Mouse (Mus musculus) forebrain, embryonic 11.5 days (tissue): ENCODE results near the gene Gm9970. TPM values are rescaled to one million over a fixed set of nuclear protein-coding genes. Genes with fewer than 3 reads are reported as not detected.

Experiments
- ATAC-seq: fragments of 200-750 bp; cut with Nextera tagmentation; replicated peaks from 2 replicates; pipeline ENCODE4 v1.8.0; 2017; ENCODE audit warnings: moderate TSS enrichment; ENCODE audit not compliant: low FRiP score
- DNase-seq: peaks from one replicate; pipeline ENCODE4 v3.0.0-alpha.2; 2017; ENCODE audit warnings: low spot score
- H3K27ac ChIP-seq: fragments of 300-500 bp; sonication (generic); 2 replicates; pipeline ENCODE4 v1.5.1; 2014; ENCODE audit warnings: low read depth, low read length
- H3K27me3 ChIP-seq: fragments of 300-500 bp; sonication (generic); 2 replicates; pipeline ENCODE4 v1.6.1; 2014; ENCODE audit warnings: mild to moderate bottlenecking, low read length, mixed read lengths; ENCODE audit not compliant: control insufficient read depth, insufficient read depth
- H3K36me3 ChIP-seq: fragments of 300-500 bp; sonication (generic); 2 replicates; pipeline ENCODE4 v1.6.1; 2014; ENCODE audit warnings: mild to moderate bottlenecking, low read length, moderate library complexity, mixed read lengths; ENCODE audit not compliant: control insufficient read depth, insufficient read depth
- H3K4me1 ChIP-seq: fragments of 300-500 bp; sonication (generic); replicated peaks from 2 replicates; pipeline ENCODE4 v1.6.1; 2014; ENCODE audit warnings: low read length, mixed read lengths; ENCODE audit not compliant: control insufficient read depth, insufficient read depth
- H3K4me2 ChIP-seq: fragments of 300-500 bp; sonication (generic); 2 replicates; pipeline ENCODE4 v1.6.1; 2014; ENCODE audit warnings: low read depth, mild to moderate bottlenecking, low read length, moderate library complexity, mixed read lengths; ENCODE audit not compliant: severe bottlenecking
- H3K4me3 ChIP-seq: fragments of 300-500 bp; sonication (generic); 2 replicates; pipeline ENCODE4 v1.5.1; 2014; ENCODE audit warnings: low read depth, low read length
- H3K9ac ChIP-seq: fragments of 300-500 bp; sonication (generic); 2 replicates; pipeline ENCODE4 v1.6.1; 2014; ENCODE audit warnings: low read length
- H3K9me3 ChIP-seq: fragments of 300-500 bp; sonication (generic); 2 replicates; pipeline ENCODE4 v1.6.1; 2016; ENCODE audit warnings: low read length, mixed read lengths; ENCODE audit not compliant: control insufficient read depth
- WGBS: fragments of 180-500 bp; shearing (Covaris S2); extraction: QIAGEN DNeasy Blood & Tissue Kit; methylation state at CpG from one replicate; pipeline ENCODE4 v1.1.7; 2014; 5-methylcytosine and 5-hydroxymethylcytosine counted together
- polyA plus RNA-seq: library from polyadenylated mRNA; unstranded; fragments of >200 nt; fragmentation: Nextera tagmentation; extraction: Ambion mirVana; gene quantifications from 2 replicates; pipeline ENCODE4 v1.2.1, GENCODE M21; 2014

Gene Gm9970
- polyA plus RNA-seq, 1 experiment from 2014 or later: not detected

GRCm38 (mm10) chr5:31257616-31258015, 16.6 kb upstream of the Gm9970 start:
- Histone ChIP-seq H3K9me3 (no peaks in the 10 kb centered on the region), H3K4me3 (no peak overlapping the region), H3K27me3 (no peaks in the 10 kb centered on the region), H3K4me2 (no peak overlapping the region), H3K36me3 (no peaks in the 10 kb centered on the region; the same call in 1 of the 2 replicates), H3K4me1 (no peaks in the 10 kb centered on the region), H3K9ac (no peak overlapping the region), H3K27ac (no peak overlapping the region)
- WGBS: 91% methylated on average over 11 of the region's 11 CpGs
- ATAC-seq (no peak), DNase-seq (no peak)

- no peak for ATAC-seq
- 86% methylated on average over 2 of the region's 2 CpGs for WGBS
Measured at GRCm38 (mm10) chr5:31255971-31256370, 14.9 kb upstream of the Gm9970 start.

GRCm38 (mm10) chr5:31255381-31255780, 14.3 kb upstream of the Gm9970 start:
- H3K36me3 ChIP-seq: peaks cover 1% of the 10 kb centered on the region; the same call in 1 of the 2 replicates

More at GRCm38 (mm10) chr5:31255971-31256370, 14.9 kb upstream of the Gm9970 start:
- Histone ChIP-seq H3K9me3 (no peaks in the 10 kb centered on the region), H3K9ac (no peak overlapping the region), H3K27ac (no peak overlapping the region), H3K36me3 (no peaks in the 10 kb centered on the region), H3K4me3 (no peak overlapping the region), H3K4me1 (peaks cover 7% of the 10 kb centered on the region; the same call in 1 of the 2 replicates), H3K27me3 (peaks cover 2% of the 10 kb centered on the region; the same call in 1 of the 2 replicates), H3K4me2 (no peak overlapping the region)
- no peak for DNase-seq

GRCm38 (mm10) chr5:31254901-31255300, 13.9 kb upstream of the Gm9970 start:
- Histone ChIP-seq H3K4me1 (peaks cover 7% of the 10 kb centered on the region; the same call in 1 of the 2 replicates), H3K9ac (no peak overlapping the region), H3K4me2 (no peak overlapping the region), H3K4me3 (no peak overlapping the region), H3K36me3 (peaks cover 3% of the 10 kb centered on the region; the same call in 1 of the 2 replicates), H3K27ac (no peak overlapping the region), H3K9me3 (no peaks in the 10 kb centered on the region), H3K27me3 (peaks cover 2% of the 10 kb centered on the region; the same call in 1 of the 2 replicates)
- WGBS: 90% methylated on average over 8 of the region's 8 CpGs
- no peak for DNase-seq
- ATAC-seq: no peak

More at GRCm38 (mm10) chr5:31255381-31255780, 14.3 kb upstream of the Gm9970 start:
- DNase-seq: no peak
- Histone ChIP-seq H3K4me3 (no peak overlapping the region), H3K9ac (no peak overlapping the region), H3K4me2 (no peak overlapping the region), H3K27ac (no peak overlapping the region), H3K4me1 (peaks cover 7% of the 10 kb centered on the region; the same call in 1 of the 2 replicates), H3K9me3 (no peaks in the 10 kb centered on the region), H3K27me3 (peaks cover 2% of the 10 kb centered on the region; the same call in 1 of the 2 replicates)
- no peak for ATAC-seq
- 92% methylated on average over 2 of the region's 2 CpGs for WGBS

GRCm38 (mm10) chr5:31254452-31254851, 13.4 kb upstream of the Gm9970 start:
- no peak overlapping the region for H3K27ac ChIP-seq
- no peak overlapping the region for H3K4me2 ChIP-seq
- H3K9ac ChIP-seq: no peak overlapping the region
- DNase-seq (no peak), ATAC-seq (no peak)
- H3K4me3 ChIP-seq: no peak overlapping the region
- peaks cover 6% of the 10 kb centered on the region; the same call in 1 of the 2 replicates for H3K36me3 ChIP-seq
- H3K9me3 ChIP-seq: no peaks in the 10 kb centered on the region
- 87% methylated on average over 7 of the region's 7 CpGs for WGBS
- peaks cover 2% of the 10 kb centered on the region; the same call in 1 of the 2 replicates for H3K27me3 ChIP-seq
- peaks cover 7% of the 10 kb centered on the region; the same call in 1 of the 2 replicates for H3K4me1 ChIP-seq

GRCm38 (mm10) chr5:31253806-31254205, 12.8 kb upstream of the Gm9970 start:
- Histone ChIP-seq H3K36me3 (peaks cover 10% of the 10 kb centered on the region; the same call in 1 of the 2 replicates), H3K9me3 (no peaks in the 10 kb centered on the region), H3K4me3 (no peak overlapping the region), H3K4me2 (no peak overlapping the region), H3K4me1 (peaks cover 7% of the 10 kb centered on the region; the same call in 1 of the 2 replicates), H3K9ac (no peak overlapping the region), H3K27ac (no peak overlapping the region), H3K27me3 (peaks cover 2% of the 10 kb centered on the region; the same call in 1 of the 2 replicates)
- DNase-seq: no peak
- WGBS: 96% methylated on average over 8 of the region's 8 CpGs
- no peak for ATAC-seq

GRCm38 (mm10) chr5:31252795-31253545, 11.9 kb upstream of the Gm9970 start:
- H3K9ac ChIP-seq: no peak overlapping the region
- no peak overlapping the region for H3K27ac ChIP-seq
- DNase-seq (no peak), ATAC-seq (no peak)
- peaks cover 2% of the 10 kb centered on the region; the same call in 1 of the 2 replicates for H3K27me3 ChIP-seq
- H3K36me3 ChIP-seq: peaks cover 10% of the 10 kb centered on the region; the same call in 1 of the 2 replicates
- H3K4me2 ChIP-seq: no peak overlapping the region
- H3K4me1 ChIP-seq: peaks cover 7% of the 10 kb centered on the region; the same call in 1 of the 2 replicates
- 80% methylated on average over 16 of the region's 16 CpGs for WGBS
- no peaks in the 10 kb centered on the region for H3K9me3 ChIP-seq
- H3K4me3 ChIP-seq: no peak overlapping the region

- no peak for DNase-seq
- Histone ChIP-seq H3K4me2 (peak overlapping the region; percentile 49; the same call in 1 of the 2 replicates), H3K4me1 (peaks cover 7% of the 10 kb centered on the region; the same call in 1 of the 2 replicates), H3K9ac (no peak overlapping the region), H3K27me3 (peaks cover 2% of the 10 kb centered on the region; the same call in 1 of the 2 replicates), H3K27ac (no peak overlapping the region), H3K4me3 (peak overlapping the region; percentile 18; the same call in 1 of the 2 replicates), H3K36me3 (peaks cover 10% of the 10 kb centered on the region; the same call in 1 of the 2 replicates), H3K9me3 (no peaks in the 10 kb centered on the region)
- 49% methylated on average over 10 of the region's 10 CpGs for WGBS
- no peak; the same call in 1 of the 2 replicates for ATAC-seq
Measured at GRCm38 (mm10) chr5:31252151-31252550, 11.1 kb upstream of the Gm9970 start.
